Mouse (Mus musculus): ENCODE data around the gene Mlxipl.

Gene Mlxipl

DNA sequence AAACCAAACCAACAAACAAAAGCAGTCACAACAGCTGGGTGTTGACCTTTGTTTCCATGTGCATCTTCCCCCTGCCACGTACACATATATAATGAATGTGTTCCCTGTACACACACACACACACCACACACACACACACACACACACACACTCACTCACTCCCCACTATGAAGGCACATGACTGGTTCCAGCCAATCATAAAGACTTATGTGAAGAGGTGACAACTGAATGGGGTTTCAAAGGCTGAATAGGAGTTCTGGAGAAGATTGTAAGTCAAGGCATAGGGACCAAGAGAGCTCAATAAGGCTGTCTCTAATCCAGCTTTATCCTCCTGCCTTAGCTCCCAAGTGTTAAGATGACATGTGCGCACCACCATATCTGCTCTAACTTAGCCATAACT lies 10.1 kb upstream of the Mlxipl start:
- DNase-seq (ENCODE audit: low read depth): no peak

DNA sequence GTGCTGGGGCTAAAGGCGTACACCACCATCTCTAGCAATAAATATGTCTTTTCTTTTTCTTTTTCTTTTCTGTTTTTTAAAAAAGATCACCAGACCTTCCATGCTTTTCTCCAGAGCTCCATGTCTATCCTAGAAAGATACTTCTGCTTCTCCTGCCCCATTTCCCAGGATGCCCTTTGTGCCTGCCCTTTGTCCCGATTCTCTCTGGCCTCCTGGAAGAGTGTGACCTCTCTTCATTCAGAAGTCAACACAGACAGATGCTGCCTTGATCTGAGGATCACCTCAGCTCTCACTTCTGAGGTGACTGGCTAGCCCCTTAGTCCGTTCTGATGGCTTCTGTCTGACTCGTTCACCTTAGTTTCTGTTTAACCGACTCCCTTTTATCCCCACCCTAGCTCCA lies 9.2 kb upstream of the Mlxipl start:
- DNase-seq (ENCODE audit: low read depth): no peak

DNA sequence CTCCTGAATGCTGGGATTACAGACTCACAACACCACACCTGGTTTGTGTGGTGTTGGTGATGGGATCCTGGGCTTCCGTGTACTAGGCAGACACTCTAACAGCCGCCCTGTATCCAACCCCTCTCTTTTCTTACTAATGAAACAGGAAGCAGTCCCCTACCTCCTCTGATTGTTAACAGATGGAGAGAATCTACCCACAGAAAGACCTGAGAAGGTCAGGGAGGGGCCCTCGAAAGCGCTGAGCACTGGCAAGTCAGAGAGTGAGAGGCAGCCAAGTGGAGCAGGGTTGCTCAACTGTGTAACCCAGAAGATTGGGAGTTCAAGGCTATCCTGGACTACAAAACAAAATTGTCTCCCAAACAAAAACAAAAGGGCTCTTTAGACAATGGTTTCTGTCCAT lies 2.8 kb upstream of the Mlxipl start:
- peak; percentile 45 for DNase-seq (ENCODE audit: low read depth)

DNA sequence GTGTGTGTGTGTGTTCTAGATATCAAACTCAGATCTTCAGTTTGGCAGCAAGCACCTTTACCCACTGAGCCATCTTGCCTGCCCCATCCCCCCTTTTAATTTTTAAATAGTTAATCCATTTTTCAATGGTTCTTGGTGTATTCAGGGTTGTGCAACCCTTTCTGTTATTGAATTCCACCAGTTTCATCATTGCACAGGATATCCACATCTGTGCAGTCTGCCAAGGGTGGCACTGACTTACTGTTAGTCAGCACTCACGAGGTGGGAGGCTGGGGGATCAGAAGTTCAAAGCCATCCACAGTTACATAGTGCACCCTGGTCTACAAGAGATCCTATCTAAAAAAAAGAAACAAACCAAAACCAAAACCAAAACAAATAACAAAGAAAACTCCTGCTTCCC lies 11.3 kb downstream of the Mlxipl start:
- DNase-seq (ENCODE audit: low read depth): peak; percentile 79

DNA sequence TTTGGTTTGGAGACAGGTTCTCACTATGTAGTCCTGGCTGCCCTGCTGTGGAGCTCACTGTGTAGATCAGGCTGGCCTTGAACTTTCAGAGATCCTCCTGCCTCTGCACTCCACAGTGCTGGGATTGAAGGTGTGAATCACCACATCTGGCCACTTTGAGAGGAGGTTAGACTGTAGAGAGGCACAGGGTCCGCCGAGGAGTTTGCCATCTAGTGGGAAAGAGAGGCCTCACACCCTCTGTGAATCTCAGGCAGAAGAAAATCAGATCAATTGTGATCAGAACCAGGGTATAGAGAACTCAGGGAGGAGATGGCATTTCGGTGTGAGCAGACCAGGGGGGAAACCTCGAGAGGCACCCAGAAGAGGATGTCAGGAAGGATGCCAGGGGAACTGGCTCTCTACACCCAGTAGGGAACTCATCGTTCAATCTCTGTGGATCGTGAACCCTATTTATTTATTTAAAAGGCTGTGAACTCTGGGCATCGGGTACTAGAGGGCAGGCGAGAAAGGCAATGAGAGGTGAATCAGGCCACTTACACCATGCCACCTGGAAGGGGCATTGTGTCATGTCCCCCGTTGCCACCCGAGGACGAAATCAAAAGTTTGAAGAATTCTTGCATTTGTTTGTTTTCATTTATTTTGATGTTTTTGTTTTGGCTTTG lies 14.4 kb downstream of the Mlxipl start:
- DNase-seq (ENCODE audit: low read depth): peak; percentile 46

DNA sequence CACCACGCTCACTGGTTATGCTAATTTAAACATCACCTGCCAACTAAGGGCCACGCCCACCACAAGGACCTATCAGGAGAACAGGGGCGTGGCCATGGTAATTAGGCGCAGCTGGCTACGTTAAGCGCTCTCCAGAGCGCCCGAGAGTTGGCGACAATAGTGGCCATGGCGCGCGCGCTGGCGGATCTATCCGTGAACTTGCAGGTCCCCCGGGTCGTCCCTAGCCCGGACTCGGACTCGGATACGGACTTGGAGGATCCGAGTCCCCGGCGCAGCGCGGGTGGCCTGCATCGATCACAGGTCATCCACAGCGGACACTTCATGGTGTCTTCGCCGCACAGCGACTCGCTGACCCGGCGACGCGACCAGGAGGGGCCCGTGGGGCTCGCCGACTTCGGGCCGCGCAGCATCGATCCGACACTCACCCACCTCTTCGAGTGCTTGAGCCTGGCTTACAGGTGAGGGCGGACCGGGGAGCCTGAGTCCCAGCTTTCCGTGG lies 17.1 kb downstream of the Mlxipl start:
- no peak for DNase-seq (ENCODE audit: low read depth)

DNA sequence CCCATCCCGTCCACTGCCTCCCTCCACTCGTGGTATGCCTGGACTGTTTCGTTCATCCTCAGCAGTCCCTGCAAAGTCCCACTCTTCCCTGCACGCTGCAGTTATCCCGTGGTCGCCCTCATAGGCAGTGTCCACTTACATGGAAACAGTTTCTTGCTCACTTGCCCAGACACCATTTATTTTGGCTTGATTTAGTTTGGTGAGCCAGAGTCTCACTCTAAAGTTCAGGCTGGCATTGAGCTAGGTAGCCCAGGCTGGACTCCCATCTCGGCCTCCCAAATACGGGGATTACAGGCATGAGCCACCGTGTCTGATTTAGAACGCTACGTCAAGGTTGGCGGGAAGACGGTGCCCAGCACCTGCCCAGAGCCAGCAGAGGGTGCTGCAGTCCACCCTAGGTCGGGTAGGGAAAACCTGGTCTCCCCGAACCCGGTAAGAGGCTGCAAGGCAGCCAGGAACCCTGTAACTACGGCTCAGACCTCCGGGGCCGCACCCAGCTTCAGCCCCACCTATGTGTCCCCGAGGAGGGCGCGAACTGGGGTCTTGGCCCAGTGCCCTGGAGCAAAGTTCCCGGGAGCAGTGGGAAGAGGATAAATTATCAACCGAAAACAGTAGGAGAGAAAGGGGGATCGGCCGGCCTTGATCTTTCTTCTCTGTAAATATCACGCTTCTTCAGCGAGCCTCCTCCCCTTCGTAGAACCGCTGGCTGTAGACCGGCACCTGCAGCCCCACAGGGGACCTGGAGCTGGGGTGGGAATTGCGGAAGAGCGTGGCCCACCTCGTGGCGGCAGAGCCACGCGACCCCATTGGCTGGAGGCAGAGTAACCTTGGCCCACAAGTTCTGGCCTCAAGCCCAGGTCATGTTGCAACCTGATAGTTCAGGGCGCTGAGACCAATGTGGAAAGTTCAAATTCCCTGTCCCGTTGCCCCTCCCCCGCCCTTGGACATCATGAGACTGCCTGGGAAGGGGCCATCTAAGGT lies 18.1 kb downstream of the Mlxipl start:
- peak; percentile 48 for DNase-seq (ENCODE audit: low read depth)

DNA sequence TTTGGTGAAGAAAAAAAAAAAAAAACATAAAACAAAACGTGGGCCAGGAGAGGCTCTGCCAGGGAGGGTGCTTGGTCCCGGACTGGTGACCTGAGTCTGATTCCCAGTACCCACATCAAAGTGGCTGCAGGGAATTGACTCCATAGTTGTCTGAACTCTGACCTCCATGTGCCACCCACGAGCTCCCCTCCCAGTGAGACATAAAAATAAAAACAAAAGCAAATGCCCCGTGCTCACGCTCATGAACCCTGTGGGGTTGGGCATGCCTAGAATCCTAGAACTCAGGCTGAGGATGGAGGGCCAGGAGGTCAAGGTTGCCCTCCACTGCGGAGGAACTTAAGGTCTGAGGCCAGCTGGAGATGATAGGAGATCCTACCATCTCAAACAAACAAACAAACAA lies 19.3 kb downstream of the Mlxipl start:
- DNase-seq (ENCODE audit: low read depth): no peak

DNA sequence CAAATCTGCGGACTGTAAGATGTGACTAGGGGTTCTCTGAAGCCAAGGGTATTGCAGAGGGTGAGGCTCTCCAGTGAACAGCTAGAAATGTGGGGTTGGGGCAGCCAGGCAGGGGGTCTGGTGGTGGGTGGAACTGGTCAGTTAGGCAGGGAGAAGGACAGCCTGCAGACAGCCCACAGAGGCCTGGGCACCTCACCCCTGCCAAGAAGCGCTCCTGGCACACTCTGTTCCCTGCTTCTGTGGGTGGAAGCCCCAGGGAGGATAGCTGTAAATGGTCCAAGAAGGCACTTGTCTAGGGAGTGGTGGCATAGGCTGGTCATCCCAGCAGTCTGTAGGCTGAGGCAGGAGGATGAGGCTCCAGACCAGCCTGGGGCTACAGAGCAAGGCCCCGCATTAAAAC lies 19.7 kb downstream of the Mlxipl start:
- DNase-seq (ENCODE audit: low read depth): no peak

DNA sequence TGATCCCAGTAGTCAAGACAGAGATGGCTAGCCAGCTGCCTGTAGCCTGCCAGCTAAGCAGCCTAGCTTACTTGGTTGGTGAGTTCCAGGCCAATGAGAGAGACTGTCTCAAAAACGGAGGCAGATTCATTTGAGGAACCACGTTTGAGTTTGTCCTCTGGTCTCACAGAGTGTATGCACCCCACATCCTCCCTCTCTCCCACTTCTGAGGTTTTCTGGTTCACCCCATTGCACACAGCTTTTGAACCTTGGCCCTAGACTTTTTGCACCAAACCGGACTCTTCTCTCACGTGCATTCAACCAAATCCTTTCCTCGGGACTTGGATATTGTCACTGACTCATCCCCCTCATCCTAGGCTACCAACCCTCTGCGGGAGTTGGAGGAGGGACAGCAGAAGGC lies 20.3 kb downstream of the Mlxipl start:
- DNase-seq (ENCODE audit: low read depth): no peak

DNA sequence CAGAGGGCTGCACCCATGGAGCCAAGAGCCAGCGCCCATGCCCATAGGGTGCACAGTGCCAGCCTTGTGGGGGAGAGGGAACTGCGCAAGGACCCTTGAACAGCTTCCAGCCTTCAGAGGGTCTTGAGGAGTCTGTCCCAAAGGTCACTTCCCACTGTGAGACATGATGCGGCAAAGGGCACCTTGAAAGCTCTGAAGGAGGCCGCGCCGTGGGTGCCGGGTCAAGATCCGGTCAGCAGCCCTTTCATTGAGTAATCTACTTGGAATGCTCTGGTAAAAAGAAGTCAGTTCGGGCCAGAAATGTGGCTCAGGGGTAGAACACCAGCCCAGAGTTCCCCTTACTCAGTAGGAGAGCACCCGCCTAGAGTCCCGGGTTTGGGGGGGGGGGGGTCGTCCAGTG lies 24.1 kb downstream of the Mlxipl start:
- no peak for DNase-seq (ENCODE audit: low read depth)

DNA sequence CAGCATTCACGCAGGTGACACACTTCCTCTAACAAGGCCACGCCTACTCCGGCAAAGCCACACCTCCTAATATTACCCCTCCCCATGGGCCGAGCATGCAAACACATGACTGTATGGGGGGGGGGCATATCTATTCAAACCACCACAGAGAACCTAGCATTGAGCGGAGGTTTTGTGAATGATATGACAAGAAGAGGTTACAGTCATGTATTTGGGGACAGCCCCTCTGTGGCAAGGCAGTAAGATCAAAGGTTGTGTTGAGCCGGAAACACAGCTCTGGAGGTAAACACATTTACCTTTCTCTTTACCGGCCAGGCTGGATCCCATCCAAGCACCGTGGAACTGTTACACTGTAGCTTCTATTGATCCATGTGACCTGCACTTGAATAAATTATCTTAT lies 25.6 kb downstream of the Mlxipl start:
- DNase-seq (ENCODE audit: low read depth): no peak

DNA sequence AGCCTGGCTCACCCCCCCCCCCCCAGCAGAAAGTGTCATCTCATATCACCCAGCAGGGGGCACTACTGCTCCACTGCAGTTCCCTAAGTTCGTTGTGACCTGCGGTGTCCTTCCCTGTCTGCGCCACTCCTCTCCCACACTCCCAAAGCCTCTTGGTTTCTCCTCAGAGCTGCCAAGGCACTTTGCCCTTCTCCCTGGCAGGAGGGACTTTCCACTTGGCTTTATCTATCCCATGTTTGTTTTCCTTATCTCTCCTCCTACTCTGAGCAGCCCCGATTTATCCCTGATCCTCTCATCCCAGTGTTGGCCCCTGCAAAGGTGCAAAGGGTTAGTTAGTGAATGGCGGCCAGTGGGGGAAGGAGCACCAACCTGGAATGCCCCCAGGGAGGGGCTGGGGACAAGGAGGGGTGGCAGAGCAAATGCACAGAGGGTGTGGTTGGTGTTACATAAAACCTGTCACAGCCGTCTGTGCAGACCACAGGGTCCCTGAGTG lies 28.9 kb downstream of the Mlxipl start:
- DNase-seq (ENCODE audit: low read depth): peak; percentile 77

DNA sequence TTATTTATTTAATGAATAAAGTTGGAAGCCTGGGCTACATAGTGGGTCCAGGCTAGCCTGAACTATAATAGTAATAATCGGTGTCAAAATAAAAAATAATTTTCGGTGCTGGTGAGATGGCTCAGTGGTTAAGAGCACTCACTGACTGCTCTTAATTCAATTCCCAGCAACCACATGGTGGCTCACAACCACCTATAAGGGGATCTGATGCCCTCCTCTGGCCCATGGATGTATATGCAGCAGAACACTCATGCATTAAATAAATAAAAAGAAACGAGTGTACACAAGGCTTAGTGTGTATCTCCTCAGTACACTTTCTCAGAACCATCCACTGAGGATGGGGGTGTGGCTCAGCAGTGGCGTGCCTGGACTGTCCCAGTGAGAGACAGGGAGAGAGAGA lies 31.1 kb downstream of the Mlxipl start:
- peak; percentile 32 for DNase-seq (ENCODE audit: low read depth)

DNA sequence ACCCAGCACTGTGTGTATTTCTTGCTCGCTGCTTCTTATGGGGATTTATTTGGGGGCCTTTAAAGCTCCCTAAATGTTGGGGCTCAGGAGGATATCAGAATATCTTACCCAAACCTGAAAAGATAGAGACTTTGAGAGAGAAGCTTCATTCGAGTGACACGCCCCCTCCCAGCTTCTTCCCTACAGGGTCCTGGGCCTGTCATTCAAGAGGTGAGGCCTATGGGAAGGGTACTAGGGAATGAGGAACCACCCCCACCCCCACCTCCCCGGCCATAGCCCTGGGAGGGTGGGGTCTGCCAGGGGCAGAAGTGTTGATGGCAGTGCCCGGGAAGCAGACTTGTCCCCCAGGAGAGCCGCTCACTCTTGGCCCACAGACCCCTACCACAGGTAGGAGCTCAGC lies 36.4 kb downstream of the Mlxipl start:
- DNase-seq (ENCODE audit: low read depth): no peak

DNA sequence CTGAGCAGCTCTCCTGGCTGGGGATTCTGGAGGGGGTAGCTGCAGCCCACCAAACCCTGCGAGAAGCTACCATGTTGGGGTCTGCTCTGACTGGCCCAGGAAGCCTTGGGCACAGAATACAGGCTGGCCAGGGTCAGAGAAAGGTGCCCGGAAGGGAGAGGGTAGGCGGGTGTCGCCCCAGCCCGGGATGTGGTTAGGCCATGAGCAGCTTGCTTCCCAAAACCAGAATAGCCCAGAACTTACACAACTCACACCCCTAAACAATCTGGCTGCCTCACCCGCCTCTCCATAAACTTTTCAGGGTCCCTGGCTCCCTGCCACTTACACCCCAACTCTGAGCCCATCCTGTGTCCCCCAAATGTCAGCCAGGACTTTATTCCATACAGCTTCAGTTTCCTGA lies 38.0 kb downstream of the Mlxipl start:
- DNase-seq (ENCODE audit: low read depth): no peak

DNA sequence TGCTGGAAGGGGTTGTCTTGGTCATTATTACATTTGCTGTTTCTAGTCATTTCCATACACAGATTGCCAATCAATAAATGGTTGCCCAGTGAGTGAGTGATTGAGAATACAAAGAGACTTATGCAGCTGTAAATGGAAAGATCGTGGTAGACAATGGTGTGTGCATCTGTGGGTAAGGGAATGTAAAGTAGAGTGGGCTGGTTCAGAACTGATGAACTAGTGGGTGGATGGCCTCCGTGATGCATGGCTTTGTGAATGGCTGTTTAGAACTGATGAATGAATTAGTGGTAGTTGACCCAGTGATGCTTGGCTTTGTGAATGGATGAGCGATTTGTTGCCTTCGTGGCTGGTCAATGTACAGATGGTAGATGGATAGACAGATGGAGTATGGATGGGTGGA lies 40.1 kb downstream of the Mlxipl start:
- DNase-seq (ENCODE audit: low read depth): no peak

DNA sequence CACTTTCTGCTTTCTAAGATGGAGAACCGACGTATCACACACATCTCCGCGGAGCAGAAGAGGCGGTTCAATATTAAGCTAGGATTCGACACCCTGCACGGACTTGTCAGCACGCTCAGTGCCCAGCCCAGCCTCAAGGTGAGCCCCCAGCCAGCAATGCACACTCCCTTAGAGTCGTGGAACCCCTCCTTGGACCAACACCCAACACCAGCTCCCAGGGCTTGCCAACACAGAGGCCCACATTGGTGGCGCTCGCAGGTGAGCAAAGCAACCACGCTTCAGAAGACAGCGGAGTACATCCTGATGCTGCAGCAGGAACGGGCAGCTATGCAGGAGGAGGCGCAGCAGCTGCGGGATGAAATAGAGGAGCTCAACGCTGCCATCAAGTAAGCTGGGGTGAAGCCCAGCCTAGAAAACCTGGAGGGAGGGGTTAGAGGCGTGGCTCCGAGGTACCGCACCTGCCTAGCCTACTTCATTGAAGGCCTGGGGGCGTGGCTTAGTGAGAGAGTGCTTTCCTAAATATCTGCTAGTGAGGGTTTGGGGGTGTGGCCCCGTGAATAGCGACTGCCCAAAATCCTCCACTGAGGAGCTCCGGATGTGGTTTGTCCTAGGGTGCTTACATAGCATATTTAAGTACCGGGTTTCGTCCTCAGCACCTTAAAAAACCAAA lies 44.2 kb downstream of the Mlxipl start:
- no peak for DNase-seq (ENCODE audit: low read depth)

DNA sequence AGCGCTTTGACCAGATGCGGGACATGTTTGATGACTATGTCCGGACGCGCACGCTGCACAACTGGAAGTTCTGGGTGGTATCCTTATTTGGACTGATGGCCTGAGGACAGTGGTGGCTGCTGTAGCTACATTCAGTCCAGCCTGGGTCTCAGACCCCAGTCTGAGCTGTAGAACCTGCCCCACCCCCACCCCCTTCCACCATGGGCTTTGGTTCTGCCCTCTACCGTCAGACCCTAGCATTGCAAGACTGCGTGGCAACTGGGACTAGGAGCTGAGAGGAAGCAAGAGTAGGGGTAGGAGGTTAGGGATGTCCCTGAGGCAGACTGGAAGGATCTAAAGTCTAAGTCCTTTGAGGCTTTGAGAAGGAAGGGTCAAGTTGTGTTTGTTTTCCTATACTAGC lies 44.8 kb downstream of the Mlxipl start:
- no peak for DNase-seq (ENCODE audit: low read depth)

DNA sequence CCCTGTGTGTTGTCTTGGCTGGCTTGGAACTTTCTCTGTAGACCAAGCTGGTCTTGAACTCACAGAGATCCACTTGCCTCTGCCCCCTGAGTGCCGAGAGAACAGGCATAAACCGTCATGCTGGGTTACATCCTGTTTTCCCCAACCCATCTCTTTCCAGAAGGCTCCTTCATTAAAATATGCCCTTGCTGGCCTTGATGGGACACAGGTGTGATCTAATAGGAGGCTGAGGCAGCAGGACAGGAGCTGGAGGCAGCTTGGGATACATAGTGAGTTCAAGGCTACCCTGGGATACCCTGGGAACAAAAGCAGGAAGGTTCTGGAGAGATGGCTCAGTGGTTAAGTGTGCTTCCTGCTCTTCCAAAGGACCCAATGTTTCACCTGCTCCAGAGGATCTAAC lies 50.2 kb downstream of the Mlxipl start:
- DNase-seq (ENCODE audit: low read depth): no peak

DNA sequence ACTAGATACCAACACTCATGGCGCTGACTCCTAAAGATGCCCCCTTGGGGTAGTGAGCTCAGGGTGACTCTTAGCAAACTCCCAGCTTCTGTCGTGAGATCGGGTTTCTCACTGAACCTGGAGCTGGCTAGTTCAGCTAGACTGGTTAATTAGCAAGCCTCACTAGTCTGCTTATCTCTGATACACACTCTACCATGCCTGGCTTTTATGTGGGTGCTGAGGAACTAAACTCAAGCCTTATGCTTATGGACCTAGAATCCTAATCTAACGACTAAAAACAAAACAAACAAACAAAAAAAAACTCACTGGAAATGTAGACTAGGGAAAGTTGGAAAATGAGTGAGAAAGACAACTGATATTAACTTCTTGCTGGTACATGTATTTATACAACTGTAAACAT lies 54.8 kb downstream of the Mlxipl start:
- DNase-seq (ENCODE audit: low read depth): no peak

DNA sequence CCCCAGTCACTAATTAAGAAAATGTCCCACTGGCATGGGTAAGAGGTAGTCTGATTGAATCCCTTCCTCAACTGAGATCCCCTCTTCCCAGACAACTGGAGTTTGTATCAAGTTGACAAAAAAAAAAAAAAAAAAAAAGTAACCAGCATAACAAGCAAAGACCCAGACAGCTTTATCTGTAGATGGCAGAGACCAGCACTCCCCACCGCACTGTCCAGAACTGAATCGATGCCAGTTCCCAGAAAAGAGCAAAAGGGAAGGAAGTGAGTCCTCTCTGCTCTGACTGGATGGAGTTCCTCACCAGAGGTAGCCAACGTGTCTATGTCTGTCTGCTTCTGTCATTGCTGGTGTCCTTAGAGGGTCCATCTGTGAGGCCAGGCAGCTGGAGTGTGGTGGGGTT lies 55.8 kb downstream of the Mlxipl start:
- DNase-seq (ENCODE audit: low read depth): no peak

DNA sequence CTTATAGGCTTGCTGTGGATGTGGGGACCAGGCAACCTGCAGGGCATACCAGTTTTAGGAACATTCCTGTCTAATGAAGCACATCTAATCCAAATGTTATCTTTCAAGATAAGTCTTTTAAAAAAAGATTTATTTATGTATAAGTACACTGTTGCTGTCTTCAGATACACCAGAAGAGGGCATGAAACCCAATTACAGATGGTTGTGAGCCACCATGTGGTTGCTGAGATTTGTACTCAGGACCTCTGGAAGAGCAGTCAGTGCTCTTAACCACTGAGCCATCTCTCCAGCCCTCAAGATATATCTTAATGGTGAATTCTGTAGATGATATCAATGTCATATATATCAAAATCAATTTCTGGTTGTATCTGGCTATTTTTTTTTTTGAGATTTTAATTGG lies 56.3 kb downstream of the Mlxipl start:
- no peak for DNase-seq (ENCODE audit: low read depth)

Data from NIH3T3 (cell line).